Mouse (Mus musculus): ENCODE data around the gene 1700010I14Rik.

1700010I14Rik gene

GRCm38 (mm10) chr17:8988119-8988807, at the start of gene 1700010I14Rik:
Gene 1700010I14Rik, plus strand, starts transcription at chr17:8988333.
- peak; percentile 88 for DNase-seq (ENCODE audit: low spot score)

DNA sequence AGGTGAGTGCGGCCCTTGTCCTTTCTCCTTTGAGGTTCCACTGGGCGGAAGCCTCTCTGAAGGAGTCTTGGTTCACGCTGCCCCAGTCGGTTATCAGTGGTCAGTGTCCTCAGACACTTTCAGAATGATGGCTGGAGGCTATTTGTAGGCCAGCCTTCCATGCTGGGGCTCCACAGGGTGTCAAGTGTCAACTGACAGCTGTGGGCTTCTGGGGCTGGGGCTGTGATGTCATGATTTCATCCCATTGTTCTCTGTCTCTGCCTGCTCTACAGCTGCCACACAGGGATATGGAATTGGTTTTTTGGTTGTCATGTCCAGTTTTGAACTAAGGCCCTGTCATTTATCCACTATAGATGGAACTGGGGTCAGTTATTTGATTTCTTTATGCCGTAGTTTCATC, 36.5 kb upstream of the 1700010I14Rik start:
- DNase-seq (ENCODE audit: low spot score), result no peak

GRCm38 (mm10) chr17:8952951-8953350, 35.2 kb upstream of the 1700010I14Rik start:
- no peak for DNase-seq (ENCODE audit: low spot score)

GRCm38 (mm10) chr17:8958125-8958524, 30.0 kb upstream of the 1700010I14Rik start:
- no peak for DNase-seq (ENCODE audit: low spot score)

- no peak for DNase-seq (ENCODE audit: low spot score)
These were observed 27.7 kb upstream of the 1700010I14Rik start for GRCm38 (mm10) chr17:8960386-8960785.

DNA sequence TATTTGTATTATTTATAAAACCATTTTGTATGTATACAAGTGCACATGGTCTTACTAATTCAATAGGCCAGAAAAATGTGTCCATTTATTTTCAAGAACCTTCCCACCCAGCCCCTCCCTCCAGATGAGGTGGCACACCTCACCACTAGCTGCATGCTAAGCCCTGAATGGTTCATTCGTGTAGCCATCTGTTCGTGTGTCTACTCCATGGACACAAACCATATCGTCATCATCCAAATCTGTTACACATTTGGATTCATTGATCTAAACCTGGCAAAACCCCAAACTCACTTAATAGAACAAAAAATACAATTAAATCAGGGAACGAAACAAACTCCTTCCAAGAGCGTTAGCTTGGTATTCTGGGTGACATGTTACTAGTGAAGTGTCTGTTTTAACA, 27.0 kb upstream of the 1700010I14Rik start:
- DNase-seq (ENCODE audit: low spot score), result no peak

GRCm38 (mm10) chr17:8961644-8962043, 26.5 kb upstream of the 1700010I14Rik start:
- DNase-seq (ENCODE audit: low spot score), result no peak

GRCm38 (mm10) chr17:8965177-8965576, 23.0 kb upstream of the 1700010I14Rik start:
- DNase-seq (ENCODE audit: low spot score), result no peak

GRCm38 (mm10) chr17:8972152-8972854, 15.8 kb upstream of the 1700010I14Rik start:
- DNase-seq (ENCODE audit: low spot score), result no peak

DNA sequence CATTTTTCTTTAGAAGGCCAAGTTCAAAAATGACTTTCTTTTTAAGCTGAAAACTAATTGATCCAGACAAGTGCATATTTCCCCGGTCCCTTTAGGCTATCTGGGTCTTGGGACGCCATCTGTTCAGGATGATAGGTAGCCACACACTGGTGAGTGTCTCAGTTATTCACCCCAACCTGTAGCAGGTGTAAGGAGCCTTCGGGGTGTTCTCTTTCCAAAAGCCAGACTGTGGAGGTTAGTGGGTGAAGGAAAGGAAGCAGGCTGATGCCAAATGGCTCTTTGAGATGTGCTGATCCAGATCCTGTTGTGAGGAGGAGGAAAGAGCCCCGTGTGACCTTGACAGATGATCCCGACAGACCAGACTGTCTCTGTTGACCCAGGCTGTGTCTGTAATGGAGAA, 14.8 kb upstream of the 1700010I14Rik start:
- DNase-seq (ENCODE audit: low spot score), result no peak

DNA sequence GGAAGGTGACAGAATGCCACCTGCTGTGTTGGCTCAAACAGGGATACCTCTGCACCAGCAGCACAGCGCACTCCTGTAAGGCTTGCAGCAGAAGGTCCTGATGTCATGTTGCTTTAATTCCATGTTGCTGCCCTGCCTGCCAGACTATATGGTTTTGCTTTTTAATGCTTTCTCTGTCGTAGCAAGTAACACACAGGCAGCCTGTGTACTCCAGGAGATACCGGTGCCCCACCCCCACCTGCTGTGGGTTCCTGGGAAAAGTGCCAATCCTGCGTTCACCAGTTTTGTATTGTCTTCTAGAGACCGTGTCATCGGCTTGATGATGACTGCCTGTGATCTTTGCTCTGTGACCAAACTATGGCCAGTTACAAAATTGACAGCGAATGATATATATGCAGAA, 13.7 kb upstream of the 1700010I14Rik start:
- DNase-seq (ENCODE audit: low spot score), result no peak

DNA sequence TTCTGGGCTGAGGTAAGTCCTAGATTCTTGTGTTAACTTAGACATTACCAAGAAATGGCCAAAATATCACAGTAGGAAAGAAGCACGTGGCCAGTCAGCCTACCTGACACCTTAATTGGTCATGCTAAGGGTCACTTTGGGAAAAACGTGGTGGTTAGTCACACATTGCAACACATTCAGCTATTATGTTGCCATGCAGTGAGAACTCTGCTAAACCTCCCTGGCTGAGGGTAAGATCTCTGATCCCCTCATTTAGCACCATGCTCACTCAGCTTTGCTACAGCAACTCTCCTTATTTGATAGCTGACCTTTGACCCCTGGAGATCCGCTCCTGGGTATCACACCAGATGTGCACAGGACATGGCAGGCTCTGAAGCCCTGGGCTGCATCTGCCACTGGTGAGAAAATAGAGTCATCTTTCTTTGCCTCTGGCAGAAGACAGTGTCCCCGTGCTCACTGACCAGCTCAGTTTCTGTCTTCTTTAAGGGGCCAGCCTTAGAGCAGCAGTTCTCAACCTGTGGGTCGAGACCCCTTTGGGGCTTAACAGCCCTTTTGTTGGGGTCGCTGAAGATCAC, 13.2 kb upstream of the 1700010I14Rik start:
- DNase-seq (ENCODE audit: low spot score), result no peak

DNA sequence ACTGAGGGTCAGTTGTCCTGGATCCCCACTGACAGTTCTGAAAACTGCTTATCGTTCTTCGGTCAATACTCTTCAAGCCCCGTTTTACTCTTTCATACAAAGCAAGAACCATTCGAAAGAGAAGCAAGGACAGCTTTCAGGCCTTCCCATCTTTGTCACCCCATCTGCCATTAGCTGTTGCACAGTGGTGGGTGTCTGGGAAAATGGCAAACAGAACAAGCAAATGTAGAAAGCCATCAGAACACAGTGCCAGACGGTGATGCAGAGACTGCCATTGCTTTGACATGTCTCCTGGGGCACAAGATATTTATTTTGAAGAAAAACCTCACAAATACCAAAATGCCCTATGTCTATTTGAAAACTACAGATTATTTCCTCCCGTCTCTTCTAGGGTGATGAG, 11.4 kb upstream of the 1700010I14Rik start:
- no peak for DNase-seq (ENCODE audit: low spot score)

- no peak for DNase-seq (ENCODE audit: low spot score)
These were observed 10.9 kb upstream of the 1700010I14Rik start for GRCm38 (mm10) chr17:8977271-8977670.

- DNase-seq (ENCODE audit: low spot score), result no peak
These were observed 4.6 kb upstream of the 1700010I14Rik start for GRCm38 (mm10) chr17:8983576-8983975.

GRCm38 (mm10) chr17:8985714-8986113, 2.4 kb upstream of the 1700010I14Rik start:
- peak; percentile 62 for DNase-seq (ENCODE audit: low spot score)

DNA sequence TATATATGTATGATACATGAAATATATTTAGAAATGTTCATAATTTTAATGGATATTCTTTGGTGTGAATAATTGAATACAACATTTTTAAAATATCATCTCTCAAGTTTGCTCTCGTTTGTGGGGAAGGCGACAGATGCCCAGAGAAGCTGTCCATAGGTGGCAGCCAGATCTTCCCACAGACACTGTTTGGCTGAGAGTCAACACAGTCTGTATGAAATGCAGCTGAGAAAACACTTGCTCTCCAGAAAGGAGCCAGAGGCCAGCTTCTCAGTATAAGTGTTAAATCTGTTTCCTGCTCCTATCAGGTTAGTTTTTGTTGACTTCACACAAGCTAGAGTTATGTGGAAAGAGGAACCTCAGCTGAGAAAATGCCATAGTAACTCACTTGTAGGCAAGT, 1.6 kb upstream of the 1700010I14Rik start:
- no peak for DNase-seq (ENCODE audit: low spot score)

DNA sequence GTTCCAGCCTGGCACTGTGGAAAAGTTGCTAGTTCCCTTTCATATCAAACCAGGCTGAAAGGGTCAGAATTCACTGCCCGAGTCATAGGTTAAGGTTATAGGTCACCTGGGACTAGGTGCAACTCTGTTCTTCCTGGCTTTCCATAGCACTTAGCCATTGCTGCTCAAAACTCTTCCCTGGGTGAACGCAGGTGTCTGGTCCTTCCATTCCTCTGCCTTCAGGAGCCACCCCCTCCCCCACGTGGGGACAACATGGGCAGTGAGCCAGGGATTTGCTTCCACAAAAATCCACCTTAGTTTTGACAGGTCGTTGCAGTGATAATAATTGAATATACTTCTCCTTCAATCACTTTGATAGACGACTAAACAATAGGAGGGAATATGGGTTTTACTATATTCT, 764 bp upstream of the 1700010I14Rik start:
- no peak for DNase-seq (ENCODE audit: low spot score)

- DNase-seq (ENCODE audit: low spot score), result no peak
These were observed 3.0 kb downstream of the 1700010I14Rik start for GRCm38 (mm10) chr17:8991160-8991559.

GRCm38 (mm10) chr17:8995344-8995743, 7.2 kb downstream of the 1700010I14Rik start:
- DNase-seq (ENCODE audit: low spot score), result no peak

DNA sequence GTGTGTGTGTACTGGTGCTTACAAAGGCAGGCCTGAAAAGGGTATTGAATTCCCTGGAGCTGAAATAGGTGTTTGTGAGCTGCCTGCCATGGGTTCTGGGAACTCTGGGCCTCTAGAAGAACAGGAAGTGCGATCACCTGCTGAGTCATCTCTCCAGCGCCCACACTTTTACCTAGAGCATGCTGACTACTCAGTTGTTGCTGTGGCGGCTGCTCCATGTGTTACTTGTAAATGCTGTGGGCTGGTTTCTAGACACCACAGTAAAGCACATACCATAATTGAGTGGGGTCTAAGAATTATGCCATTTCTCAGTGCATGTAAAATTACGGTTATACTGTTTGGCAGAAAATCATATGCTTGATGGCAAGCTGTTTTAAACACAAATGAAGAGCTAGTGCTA, 14.3 kb downstream of the 1700010I14Rik start:
- no peak for DNase-seq (ENCODE audit: low spot score)

GRCm38 (mm10) chr17:9004516-9004915, 16.4 kb downstream of the 1700010I14Rik start:
- no peak for DNase-seq (ENCODE audit: low spot score)

DNA sequence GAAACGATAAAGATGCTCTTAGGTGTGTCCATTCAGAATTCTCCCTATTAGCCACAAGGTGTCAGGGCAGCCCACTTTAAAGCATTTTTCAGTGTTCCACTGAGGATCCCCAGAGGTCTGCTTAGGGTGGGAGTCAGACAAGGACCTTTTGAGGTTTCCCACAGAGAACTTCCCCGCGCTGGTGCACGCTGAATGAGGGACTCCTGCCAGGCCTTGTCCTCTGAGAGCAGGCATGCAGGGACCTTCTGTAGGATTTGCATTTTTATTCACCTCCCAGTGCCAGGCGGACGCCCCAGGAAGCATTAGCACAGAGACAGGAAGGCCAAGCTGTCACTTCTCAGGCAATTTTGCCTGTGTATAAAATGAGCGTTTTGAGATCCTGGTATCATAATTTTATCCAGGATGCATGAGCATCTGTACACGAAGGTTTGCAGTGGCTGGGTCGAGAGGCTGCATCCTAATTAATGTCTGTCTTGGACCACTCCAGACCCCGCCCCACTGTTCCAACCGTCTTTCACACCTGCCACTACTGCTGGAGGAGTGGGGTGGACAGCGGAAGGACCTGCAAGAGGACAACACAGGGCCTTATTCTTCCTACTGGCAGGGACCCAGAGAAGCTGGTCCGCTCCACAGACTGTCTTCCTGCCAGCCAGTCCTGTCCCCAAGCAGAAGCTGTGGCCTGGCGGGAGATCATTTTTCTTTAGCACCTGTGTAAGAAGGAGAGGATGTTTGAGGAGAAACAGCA, 35.2 kb downstream of the 1700010I14Rik start:
- DNase-seq (ENCODE audit: low spot score), result no peak

Measured in lung, postnatal 25 days (tissue).